Mouse (Mus musculus) cortical plate, adult 2 months (tissue): ENCODE data around the gene Mrps9.

Experiments used
- CTCF ChIP-seq: fragments of 200-500 bp; IDR thresholded peaks from 2 replicates; pipeline ENCODE4 v1.5.1; 2011; ENCODE audit warnings: mild to moderate bottlenecking, control low read depth, low read length; ENCODE audit not compliant: insufficient read depth; ENCODE audit errors: extremely low read depth
- POLR2A ChIP-seq: fragments of 200-500 bp; IDR thresholded peaks from 2 replicates; pipeline ENCODE4 v1.6.1; 2011; ENCODE audit warnings: mild to moderate bottlenecking, low read length, control low read depth; ENCODE audit not compliant: insufficient read depth; ENCODE audit errors: extremely low read depth

- TF ChIP-seq CTCF (no peak), POLR2A (no peak)
Measured at GRCm38 (mm10) chr1:42877264-42877663, 26.2 kb downstream of the Mrps9 start.
